Mouse (Mus musculus) cerebellum, adult 2 months (tissue): ENCODE data around the gene Creb3l1. TPM values are rescaled to one million over a fixed set of nuclear protein-coding genes. Genes with fewer than 3 reads are reported as not detected.
A peak's percentile ranks its signal among the peaks of the same experiment; 100 is the strongest.

Experiments
- DNase-seq, 2 experiments: peaks; one replicate each; pipeline ENCODE4 v3.0.0; 2021
- H3K27ac ChIP-seq: fragments of 200-500 bp; 2 replicates; pipeline ENCODE4 v1.5.1; 2012; ENCODE audit warnings: low read length, control low read depth, inconsistent platforms; ENCODE audit not compliant: insufficient read depth
- H3K27me3 ChIP-seq: fragments of 200-500 bp; 2 replicates; pipeline ENCODE4 v1.6.1; 2012; ENCODE audit warnings: inconsistent platforms, mild to moderate bottlenecking, low read length, moderate library complexity; ENCODE audit not compliant: control insufficient read depth, insufficient read depth
- H3K4me1 ChIP-seq: fragments of 200-500 bp; 2 replicates; pipeline ENCODE4 v1.6.1; 2011; ENCODE audit warnings: low read length; ENCODE audit not compliant: control insufficient read depth, insufficient read depth
- H3K4me3 ChIP-seq: fragments of 200-500 bp; replicated peaks from 2 replicates; pipeline ENCODE3; 2011; ENCODE audit warnings: mild to moderate bottlenecking, low read depth, low read length, control low read depth; ENCODE audit not compliant: insufficient read depth
- CTCF ChIP-seq: fragments of 200-500 bp; IDR thresholded peaks from 2 replicates; pipeline ENCODE4 v1.5.1; 2011; ENCODE audit warnings: low read depth, mild to moderate bottlenecking, control low read depth, low read length, moderate library complexity, borderline replicate concordance; ENCODE audit not compliant: insufficient read depth
- POLR2A ChIP-seq: fragments of 200-500 bp; IDR thresholded peaks from 2 replicates; pipeline ENCODE4 v1.6.1; 2011; ENCODE audit warnings: low read length, control low read depth, borderline replicate concordance; ENCODE audit not compliant: insufficient read depth
- WGBS: fragments of 180-500 bp; shearing (Covaris S2); methylation state at CpG from one replicate; pipeline ENCODE4 v1.1.7; 2018; 5-methylcytosine and 5-hydroxymethylcytosine counted together
- polyA plus RNA-seq: library from polyadenylated mRNA; depleted of rRNA; stranded (reverse); fragments of >200 nt; gene quantifications from 2 replicates; pipeline ENCODE4 v1.2.3, GENCODE M21; 2012

Creb3l1 gene
- polyA plus RNA-seq, 1 experiment = 1.3 TPM

DNA sequence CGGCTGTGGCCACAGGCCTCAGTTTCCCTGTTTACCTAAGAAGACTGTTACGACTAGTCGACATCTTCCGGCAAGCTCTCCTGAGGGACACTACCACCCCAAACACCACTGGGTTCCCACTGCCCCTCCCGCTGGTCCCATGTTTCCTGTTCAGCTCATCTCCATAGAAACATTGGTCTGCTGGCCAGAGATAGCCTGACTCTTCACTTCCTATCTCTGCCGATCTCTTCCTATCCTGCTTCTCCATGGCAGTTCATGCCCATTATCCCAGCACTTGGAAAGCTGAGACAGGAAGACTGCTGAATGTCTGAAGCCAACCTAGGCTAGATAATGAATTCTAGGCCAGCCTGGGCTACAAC, 76.2 kb downstream of the Creb3l1 start:
- Histone ChIP-seq H3K4me1 (peaks cover 77% of the 10 kb centered on the region), H3K4me3 (peak overlapping the region; percentile 11)
- TF ChIP-seq POLR2A = no peak
- no peak for TF ChIP-seq CTCF

GRCm38 (mm10) chr2:91947397-91948150, 76.7 kb downstream of the Creb3l1 start:
- DNase-seq = peak; percentile 68 to 76
- Histone ChIP-seq H3K4me3 (peak overlapping the region; percentile 25), H3K27ac (peak overlapping the region; percentile 98), H3K27me3 (no peaks in the 10 kb centered on the region), H3K4me1 (peaks cover 75% of the 10 kb centered on the region)
- no peak for TF ChIP-seq CTCF
- TF ChIP-seq POLR2A = no peak
- 9% methylated on average over 11 of the region's 11 CpGs for WGBS

More for the DNA sequence above, 76.2 kb downstream of the Creb3l1 start:
- H3K27me3 ChIP-seq = no peaks in the 10 kb centered on the region
- DNase-seq = no peak
- 48% methylated on average over 6 of the region's 6 CpGs for WGBS
- H3K27ac ChIP-seq = peak overlapping the region; percentile 98

- H3K27ac ChIP-seq = peak overlapping the region; percentile 52
- no peaks in the 10 kb centered on the region for H3K27me3 ChIP-seq
- H3K4me1 ChIP-seq = peaks cover 71% of the 10 kb centered on the region
- H3K4me3 ChIP-seq = no peak overlapping the region
- DNase-seq = peak; percentile 64
- WGBS = 14% methylated on average over 6 of the region's 6 CpGs
- TF ChIP-seq CTCF = no peak
- no peak for TF ChIP-seq POLR2A
Observed at GRCm38 (mm10) chr2:91946836-91947235, 77.5 kb downstream of the Creb3l1 start.

DNA sequence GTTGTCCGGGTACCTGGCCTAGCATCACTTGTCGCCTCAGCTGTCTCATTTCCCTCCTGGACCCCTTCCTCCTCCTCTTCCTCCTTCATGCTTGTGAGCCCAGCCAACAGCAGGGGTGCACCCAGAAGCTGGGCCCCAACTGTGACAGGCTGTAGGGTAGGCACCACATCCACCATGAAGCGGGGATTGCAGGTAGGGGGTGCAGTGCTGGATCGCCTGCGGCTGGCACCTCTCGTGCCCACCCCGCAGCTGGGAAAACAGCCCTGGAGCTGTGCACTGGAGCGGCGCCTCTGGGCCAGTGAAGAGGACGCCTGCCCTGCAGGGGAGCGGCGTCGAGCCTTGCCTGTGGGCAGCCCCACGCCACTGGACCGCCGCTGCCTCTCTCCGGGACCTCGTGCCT, 78.8 kb downstream of the Creb3l1 start, which contains the start of gene Gm9821:
Gm9821 (plus strand) TSS at position 221 of the 400 bp plus-strand sequence.
- H3K4me3 ChIP-seq = no peak within 1 kb of the TSS
- WGBS = 54% methylated on average over 18 of the region's 18 CpGs
- H3K27me3 ChIP-seq = no peaks in the 10 kb centered on the region
- no peak for DNase-seq
- peak within 1 kb of the TSS; percentile 52 for H3K27ac ChIP-seq
- no peak for TF ChIP-seq POLR2A
- no peak for TF ChIP-seq CTCF
- H3K4me1 ChIP-seq = peaks cover 70% of the 10 kb centered on the region

GRCm38 (mm10) chr2:91944170-91944950, 79.9 kb downstream of the Creb3l1 start:
- WGBS = 8% methylated on average over 13 of the region's 13 CpGs
- peak overlapping the region; percentile 21 for H3K27ac ChIP-seq
- H3K4me1 ChIP-seq = peaks cover 65% of the 10 kb centered on the region
- H3K27me3 ChIP-seq = no peaks in the 10 kb centered on the region
- DNase-seq = peak; percentile 81 to 88
- TF ChIP-seq POLR2A (no peak), CTCF (peak; percentile 96)
- peak overlapping the region; percentile 5 for H3K4me3 ChIP-seq

DNA sequence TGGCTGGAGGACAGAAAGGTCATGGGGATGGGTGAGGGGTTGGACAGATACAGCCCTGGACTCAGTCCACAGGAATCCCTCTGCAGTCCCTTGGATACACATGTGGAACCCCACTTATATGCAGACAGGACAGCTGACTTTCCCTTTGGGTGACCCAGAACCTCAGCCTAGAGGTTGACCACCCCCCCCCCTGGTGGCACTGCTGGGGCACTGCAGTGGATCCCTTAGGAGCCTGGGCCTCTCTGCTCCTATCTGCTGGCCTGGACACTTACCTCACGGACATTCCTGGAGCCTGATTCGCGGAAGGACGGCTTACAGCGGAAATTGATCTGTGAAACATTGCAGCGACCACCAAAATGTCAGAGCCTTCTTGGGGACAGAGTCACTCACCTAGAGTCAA, 81.9 kb downstream of the Creb3l1 start:
- Histone ChIP-seq H3K4me1 (peaks cover 61% of the 10 kb centered on the region), H3K4me3 (no peak overlapping the region), H3K27ac (no peak overlapping the region), H3K27me3 (no peaks in the 10 kb centered on the region)
- peak in 1 of 2 experiments; percentile 23 for DNase-seq
- WGBS = 80% methylated on average over 6 of the region's 6 CpGs
- TF ChIP-seq CTCF (peak; percentile 43; the same call in 1 of the 2 replicates), POLR2A (no peak)

DNA sequence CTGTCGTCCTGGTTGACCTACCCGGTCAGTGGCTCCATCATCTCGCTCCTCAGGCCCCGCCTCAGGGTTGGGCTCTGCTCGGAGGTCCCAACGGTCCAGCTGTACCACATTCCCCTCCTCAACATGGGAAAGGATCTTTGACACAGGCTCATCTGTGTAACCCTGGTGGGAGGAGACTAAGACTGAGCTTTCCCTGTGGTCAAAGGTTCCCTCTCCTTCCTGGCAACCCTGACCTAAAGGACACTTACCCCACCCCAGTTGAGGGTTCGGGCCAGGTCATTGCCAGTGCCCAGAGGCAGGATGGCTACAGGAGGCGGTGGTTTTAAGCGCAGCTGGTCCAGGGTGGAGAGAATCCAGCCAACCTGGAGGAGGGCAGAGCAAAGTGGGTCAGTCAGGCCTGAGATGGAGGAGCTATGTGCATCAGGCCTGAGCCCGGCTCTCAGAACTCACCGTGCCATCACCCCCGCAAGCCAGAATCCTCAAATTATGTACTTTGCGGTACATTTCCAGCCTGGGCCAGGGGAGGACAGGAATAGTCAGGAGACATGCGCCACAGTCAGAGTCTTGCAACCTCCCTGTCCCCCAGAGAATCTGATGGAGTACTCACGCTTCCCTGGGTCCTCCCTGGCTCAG, 84.9 kb downstream of the Creb3l1 start:
- TF ChIP-seq CTCF (no peak), POLR2A (no peak)
- DNase-seq = no peak
- WGBS = 60% methylated on average over 15 of the region's 15 CpGs
- H3K4me3 ChIP-seq = no peak overlapping the region
- H3K4me1 ChIP-seq = peaks cover 62% of the 10 kb centered on the region
- H3K27me3 ChIP-seq = no peaks in the 10 kb centered on the region
- H3K27ac ChIP-seq = no peak overlapping the region

DNA sequence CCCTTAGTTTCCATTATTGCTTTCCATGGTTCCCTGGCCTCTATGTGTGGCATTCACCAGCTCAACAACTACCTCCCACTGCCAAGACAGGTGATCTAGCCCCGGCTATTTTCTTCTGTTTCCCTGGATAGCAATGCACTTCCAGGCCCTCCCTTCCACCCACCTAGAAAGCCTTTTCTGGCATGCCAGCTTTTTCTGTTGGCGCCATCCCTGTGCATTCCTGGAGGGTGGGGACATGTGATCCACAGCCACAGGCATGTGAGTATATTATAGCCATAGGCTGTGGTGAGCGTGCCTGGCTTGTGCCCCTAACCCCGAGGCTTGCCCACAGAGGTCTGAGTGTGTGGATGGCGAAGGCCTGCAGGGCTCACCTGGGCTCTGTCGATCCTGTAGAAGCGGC, 88.1 kb downstream of the Creb3l1 start:
- DNase-seq = peak in 1 of 2 experiments; percentile 33
- TF ChIP-seq CTCF = no peak
- no peak for TF ChIP-seq POLR2A
- Histone ChIP-seq H3K27me3 (no peaks in the 10 kb centered on the region), H3K27ac (no peak overlapping the region), H3K4me3 (no peak overlapping the region), H3K4me1 (peaks cover 78% of the 10 kb centered on the region)
- 43% methylated on average over 7 of the region's 7 CpGs for WGBS
